Mouse (Mus musculus): Measurements from ENCODE around the gene Nphp3. TPM values are rescaled to one million over a fixed set of nuclear protein-coding genes. Genes with fewer than 3 reads are reported as not detected.

Nphp3 gene
- polyA plus RNA-seq (2014; fragmentation: Illumina TruSeq; extraction: RNeasy Lipid Tissue Mini Kit (QIAGEN cat#74804); ENCODE audit: low read depth, low replicate concordance): 2.5 TPM

GRCm38 (mm10) chr9:104001921-104002859 lies at the start of gene Nphp3:
Gene Nphp3, plus strand, starts transcription at chr9:104002544.

GRCm38 (mm10) chr9:104040362-104040761 lies 38.0 kb downstream of the Nphp3 start, which contains the start of gene Gm28305:
Gene Gm28305, plus strand, starts transcription at chr9:104040662.

GRCm38 (mm10) chr9:104062430-104063243 lies 60.3 kb downstream of the Nphp3 start, which contains the start of gene Uba5:
Gene Uba5, minus strand, starts transcription at chr9:104063134.

GRCm38 (mm10) chr9:104063244-104063961 lies 61.1 kb downstream of the Nphp3 start, which contains the start of gene Acad11:
Gene Acad11, plus strand, starts transcription at chr9:104063377.

Other genes with a start within 250 kb of the Nphp3 start
- not detected for gene Tmem108, start 240.7 kb upstream of the Nphp3 start, polyA plus RNA-seq (2014; fragmentation: Illumina TruSeq; extraction: RNeasy Lipid Tissue Mini Kit (QIAGEN cat#74804); ENCODE audit: low read depth, low replicate concordance)
- gene Gm28305, start 38.1 kb downstream of the Nphp3 start, polyA plus RNA-seq (2014; fragmentation: Illumina TruSeq; extraction: RNeasy Lipid Tissue Mini Kit (QIAGEN cat#74804); ENCODE audit: low read depth, low replicate concordance): not detected
- gene Uba5, start 60.6 kb downstream of the Nphp3 start, polyA plus RNA-seq (2014; fragmentation: Illumina TruSeq; extraction: RNeasy Lipid Tissue Mini Kit (QIAGEN cat#74804); ENCODE audit: low read depth, low replicate concordance): 38.0 TPM
- gene Acad11, start 60.8 kb downstream of the Nphp3 start, polyA plus RNA-seq (2014; fragmentation: Illumina TruSeq; extraction: RNeasy Lipid Tissue Mini Kit (QIAGEN cat#74804); ENCODE audit: low read depth, low replicate concordance): 312 TPM
- 1.4 TPM for gene Ackr4, start 124.4 kb downstream of the Nphp3 start, polyA plus RNA-seq (2014; fragmentation: Illumina TruSeq; extraction: RNeasy Lipid Tissue Mini Kit (QIAGEN cat#74804); ENCODE audit: low read depth, low replicate concordance)

All from liver, adult 10 weeks (tissue).